Comparison of ENCODE assay signal across 16 mouse cellular contexts in genomic region chr14:49337011-49337410, GRCm38 (mm10).
"Had no signal": no experiment of that assay in that cellular context is flagged by ENCODE, and none has a peak within 500 bp of the region (broad histone marks: within the 10 kb centered on the region; RNA-seq: fewer than 3 reads in every experiment).

No protein-coding gene starts in this region.

- H3K27me3 ChIP-seq: limb, embryonic 12.5 days; limb, embryonic 15.5 days; midbrain, embryonic 12.5 days; midbrain, embryonic 15.5 days; neural tube, embryonic 13.5 days had no signal

- H3K9ac ChIP-seq: limb, embryonic 12.5 days; limb, embryonic 15.5 days; liver, embryonic 14.5 days; liver, postnatal 0 days; lung, embryonic 14.5 days; midbrain, embryonic 12.5 days; midbrain, embryonic 15.5 days; neural tube, embryonic 13.5 days had no signal

- H3K36me3 ChIP-seq: limb, embryonic 12.5 days; limb, embryonic 15.5 days; midbrain, embryonic 12.5 days; midbrain, embryonic 15.5 days; neural tube, embryonic 13.5 days had no signal

- ATAC-seq: intestine, postnatal 0 days; liver, postnatal 0 days; lung, postnatal 0 days; midbrain, embryonic 15.5 days had no signal

- H3K9me3 ChIP-seq: limb, embryonic 12.5 days; limb, embryonic 15.5 days; midbrain, embryonic 12.5 days; midbrain, embryonic 15.5 days; neural tube, embryonic 13.5 days had no signal

- H3K27ac ChIP-seq: limb, embryonic 12.5 days; limb, embryonic 15.5 days; liver, embryonic 14.5 days; macrophage; midbrain, embryonic 12.5 days; midbrain, embryonic 15.5 days; neural tube, embryonic 13.5 days had no signal

- DNase-seq: layer of hippocampus, postnatal 36 days; left cerebral cortex, postnatal 4 days; liver, postnatal 0 days; lung, embryonic 14.5 days; thymus, adult 18-20 months; thymus, postnatal 36 days had no signal

- H3K4me2 ChIP-seq: limb, embryonic 12.5 days; limb, embryonic 15.5 days; liver, embryonic 11.5 days; lung, embryonic 14.5 days; midbrain, embryonic 12.5 days; midbrain, embryonic 15.5 days; neural tube, embryonic 13.5 days had no signal

- H3K4me3 ChIP-seq: limb, embryonic 12.5 days; limb, embryonic 15.5 days; midbrain, embryonic 12.5 days; midbrain, embryonic 15.5 days; neural tube, embryonic 13.5 days had no signal

- H3K4me1 ChIP-seq: limb, embryonic 12.5 days; limb, embryonic 15.5 days; midbrain, embryonic 12.5 days; midbrain, embryonic 15.5 days; neural tube, embryonic 13.5 days had no signal
